Mouse (Mus musculus) testis, adult 2 months (tissue): ENCODE data around the gene Ndufs8.

Experiments used
- CTCF ChIP-seq: fragments of 200-500 bp; IDR thresholded peaks from 2 replicates; pipeline ENCODE4 v1.5.1; 2012; ENCODE audit warnings: low read depth, mild to moderate bottlenecking, inconsistent platforms, low read length, moderate library complexity; ENCODE audit not compliant: control insufficient read depth, insufficient read depth, insufficient replicate concordance
- POLR2A ChIP-seq: fragments of 200-500 bp; IDR thresholded peaks from 2 replicates; pipeline ENCODE4 v1.6.1; 2012; ENCODE audit warnings: low read depth, mild to moderate bottlenecking, inconsistent platforms, low read length, moderate library complexity; ENCODE audit not compliant: control insufficient read depth

DNA sequence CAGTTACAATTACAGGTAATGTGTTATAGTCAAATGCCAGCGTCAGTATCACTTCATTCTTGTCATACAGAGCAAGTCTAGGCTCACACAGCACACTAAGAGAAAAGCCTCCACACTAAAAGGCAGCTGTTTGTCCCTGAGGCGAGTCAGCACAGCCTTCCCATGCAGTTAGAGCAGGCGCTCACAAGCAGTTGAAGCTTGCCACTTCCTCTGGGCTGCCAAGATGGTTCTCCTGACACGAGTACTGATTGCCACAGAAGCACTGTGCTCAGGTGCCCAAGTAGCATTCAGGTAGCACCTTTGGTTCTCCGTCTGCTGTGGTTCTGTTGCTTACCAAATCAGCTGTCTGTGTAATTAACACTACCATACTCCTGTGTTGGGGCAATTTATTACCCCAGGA lies 23.5 kb downstream of the Ndufs8 start:
- TF ChIP-seq CTCF (no peak), POLR2A (no peak)
